Comparison of ENCODE assay signal across 16 mouse cellular contexts in the genomic region with DNA sequence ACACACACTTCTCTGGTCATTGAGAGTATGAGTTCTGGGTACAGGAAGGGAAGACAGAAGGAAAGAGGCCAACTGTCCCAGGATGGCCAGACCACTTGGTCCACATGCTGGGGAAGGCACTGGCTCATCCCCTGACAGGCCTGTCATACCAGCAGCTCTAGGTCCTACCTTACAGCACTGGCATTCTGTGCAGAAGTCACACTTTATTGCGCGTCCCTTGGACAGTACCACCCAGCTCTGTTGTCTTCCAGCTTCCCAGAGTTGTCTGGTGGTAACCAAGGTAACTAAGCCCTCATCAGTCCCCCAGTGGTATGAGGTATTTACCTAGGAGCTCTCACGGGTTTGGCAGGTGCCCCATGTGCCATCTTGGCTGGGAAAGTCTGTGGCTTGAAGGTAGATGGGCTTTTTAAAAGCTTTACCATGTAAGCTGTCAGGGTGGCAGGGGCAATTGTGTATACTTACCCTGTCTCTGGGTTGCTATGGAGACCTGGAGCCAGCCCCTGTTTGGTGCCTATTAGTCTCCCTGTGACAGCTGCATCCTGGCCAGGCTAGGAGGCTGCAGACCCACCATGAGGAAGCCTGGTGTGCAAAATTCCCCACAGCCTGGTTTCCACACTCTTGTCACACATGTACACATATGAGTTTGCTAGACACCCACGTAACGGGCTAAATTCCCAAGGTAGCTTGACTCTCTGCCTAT. TPM values are rescaled to one million over a fixed set of nuclear protein-coding genes. Genes with fewer than 3 reads are reported as not detected.
DNase-seq lines count a peak whose midpoint lies in the region; ATAC-seq lines count a peak whose summit lies in the region.
"Had no signal": no experiment of that assay in that cellular context is flagged by ENCODE, and none has a peak within 500 bp of the region (broad histone marks: within the 10 kb centered on the region; RNA-seq: fewer than 3 reads in every experiment).

No protein-coding gene starts in this region.

- no peaks in the 10 kb centered on the region for H3K36me3 ChIP-seq in heart, embryonic 10.5 days
- H3K36me3 ChIP-seq in forebrain, embryonic 14.5 days (ENCODE audit: control insufficient read depth, insufficient read depth, low read length): no peaks in the 10 kb centered on the region
- H3K36me3 ChIP-seq in midbrain, embryonic 14.5 days (ENCODE audit: control insufficient read depth, insufficient read depth, low read length): no peaks in the 10 kb centered on the region
- H3K36me3 ChIP-seq in kidney, embryonic 14.5 days (ENCODE audit: control insufficient read depth, insufficient read depth, low read length): no peaks in the 10 kb centered on the region
- H3K36me3 ChIP-seq: liver, embryonic 12.5 days had no signal

- peaks cover 63% of the 10 kb centered on the region for H3K4me1 ChIP-seq in heart, embryonic 10.5 days
- H3K4me1 ChIP-seq in forebrain, embryonic 14.5 days (ENCODE audit: control insufficient read depth, insufficient read depth, low read length): no peaks in the 10 kb centered on the region
- peaks cover 7% of the 10 kb centered on the region; the same call in 1 of the 2 replicates for H3K4me1 ChIP-seq in midbrain, embryonic 14.5 days (ENCODE audit: control insufficient read depth, insufficient read depth, low read length)
- H3K4me1 ChIP-seq in kidney, embryonic 14.5 days (ENCODE audit: control insufficient read depth, insufficient read depth, low read length): no peaks in the 10 kb centered on the region
- H3K4me1 ChIP-seq: liver, embryonic 12.5 days had no signal

- no peak overlapping the region for H3K9ac ChIP-seq in forebrain, embryonic 14.5 days (ENCODE audit: low read length)
- no peak overlapping the region for H3K9ac ChIP-seq in midbrain, embryonic 14.5 days (replicated peaks; ENCODE audit: low read length)
- no peak overlapping the region for H3K9ac ChIP-seq in kidney, embryonic 14.5 days (ENCODE audit: low read depth, low read length)
- H3K9ac ChIP-seq: liver, embryonic 12.5 days had no signal

- no peak for DNase-seq in heart, embryonic 10.5 days (ENCODE audit: low spot score)
- DNase-seq in heart, adult 8-10 months (ENCODE audit: low spot score): no peak
- peak; percentile 51 for DNase-seq in embryo, embryonic 10.5 days (ENCODE audit: low spot score)
- DNase-seq in forebrain, embryonic 14.5 days (ENCODE audit: low spot score): peak; percentile 44
- DNase-seq in midbrain, embryonic 14.5 days: peak; percentile 48
- no peak for DNase-seq in cerebellum, adult 8-10 months
- DNase-seq: adrenal gland, adult 2 months; cerebellum, postnatal 14 days; kidney, adult 8-10 months had no signal

- H3K27ac ChIP-seq in heart, embryonic 10.5 days: peak overlapping the region; percentile 50
- no peak overlapping the region for H3K27ac ChIP-seq in forebrain, embryonic 14.5 days (ENCODE audit: low read depth, low read length)
- no peak overlapping the region for H3K27ac ChIP-seq in midbrain, embryonic 14.5 days (replicated peaks; ENCODE audit: low read depth, low read length)
- H3K27ac ChIP-seq in kidney, embryonic 14.5 days (ENCODE audit: low read depth, low read length): no peak overlapping the region
- H3K27ac ChIP-seq: layer of hippocampus, adult 2 months; liver, embryonic 12.5 days; stomach, postnatal 0 days had no signal

- H3K27me3 ChIP-seq in heart, embryonic 10.5 days (ENCODE audit: insufficient read depth, poor library complexity, severe bottlenecking): no peaks in the 10 kb centered on the region
- H3K27me3 ChIP-seq in forebrain, embryonic 14.5 days (replicated peaks; ENCODE audit: control insufficient read depth, insufficient read depth, low read length): no peaks in the 10 kb centered on the region
- H3K27me3 ChIP-seq in midbrain, embryonic 14.5 days (ENCODE audit: control insufficient read depth, insufficient read depth, low read length): no peaks in the 10 kb centered on the region
- no peaks in the 10 kb centered on the region for H3K27me3 ChIP-seq in kidney, embryonic 14.5 days (ENCODE audit: control insufficient read depth, insufficient read depth, low read length)

- no peak overlapping the region for H3K4me2 ChIP-seq in forebrain, embryonic 14.5 days (ENCODE audit: low read length)
- H3K4me2 ChIP-seq in midbrain, embryonic 14.5 days (ENCODE audit: low read length): no peak overlapping the region
- H3K4me2 ChIP-seq in kidney, embryonic 14.5 days (replicated peaks; ENCODE audit: low read depth, low read length): no peak overlapping the region
- H3K4me2 ChIP-seq: liver, embryonic 12.5 days had no signal

- no peaks in the 10 kb centered on the region for H3K9me3 ChIP-seq in heart, embryonic 10.5 days
- H3K9me3 ChIP-seq in forebrain, embryonic 14.5 days (replicated peaks; ENCODE audit: control insufficient read depth, low read length): no peaks in the 10 kb centered on the region
- no peaks in the 10 kb centered on the region for H3K9me3 ChIP-seq in midbrain, embryonic 14.5 days (ENCODE audit: control insufficient read depth, low read length)
- no peaks in the 10 kb centered on the region for H3K9me3 ChIP-seq in kidney, embryonic 14.5 days (ENCODE audit: control insufficient read depth, low read length)
- H3K9me3 ChIP-seq: liver, embryonic 12.5 days had no signal

- H3K4me3 ChIP-seq in heart, embryonic 10.5 days: no peak overlapping the region
- H3K4me3 ChIP-seq in forebrain, embryonic 14.5 days (ENCODE audit: low read depth, low read length): no peak overlapping the region
- H3K4me3 ChIP-seq in midbrain, embryonic 14.5 days (replicated peaks; ENCODE audit: low read depth, low read length): no peak overlapping the region
- H3K4me3 ChIP-seq in kidney, embryonic 14.5 days (ENCODE audit: low read length): no peak overlapping the region
- H3K4me3 ChIP-seq: layer of hippocampus, adult 2 months; liver, embryonic 12.5 days had no signal

- peak; percentile 24; the same call in 1 of the 2 replicates for ATAC-seq in forebrain, embryonic 14.5 days
- no peak for ATAC-seq in midbrain, embryonic 14.5 days (ENCODE audit: low FRiP score, low TSS enrichment)
- ATAC-seq in kidney, embryonic 14.5 days (ENCODE audit: low FRiP score, low TSS enrichment): no peak
- ATAC-seq: liver, embryonic 12.5 days had no signal

- 80% methylated on average over 5 of the region's 5 CpGs for WGBS in heart, embryonic 10.5 days
- 58% methylated on average over 5 of the region's 5 CpGs for WGBS in forebrain, embryonic 14.5 days
- WGBS in midbrain, embryonic 14.5 days: 42% methylated on average over 5 of the region's 5 CpGs
- WGBS in kidney, embryonic 14.5 days: 79% methylated on average over 5 of the region's 5 CpGs

RNA-seq across cellular contexts. Expression of gene Apol6, which starts 18.5 kb away (rescaled TPM):
- polyA plus RNA-seq in heart, embryonic 10.5 days (2016; fragmentation: Nextera tagmentation; extraction: Ambion mirVana): 0.27 and 0.77 TPM in 2 replicates
- 1 to 10 TPM in 2 of 4 experiments, under 1 TPM in 2; 0.49 to 1.5 (median 1.0) TPM for total RNA-seq in heart, adult 8-10 months (2022)
- polyA plus RNA-seq in forebrain, embryonic 14.5 days (2014; fragmentation: Nextera tagmentation; extraction: Ambion mirVana): not detected in 2 replicates
- polyA plus RNA-seq in midbrain, embryonic 14.5 days (2014; fragmentation: Nextera tagmentation; extraction: Ambion mirVana): 0.15 TPM in 1 of 2 replicates, not detected in the other
- not detected in 2 replicates for polyA plus RNA-seq in kidney, embryonic 14.5 days (2014; fragmentation: Nextera tagmentation; extraction: Ambion mirVana)
- total RNA-seq: CH12.LX; layer of hippocampus, adult 2 months; monocyte, adult 5-6 weeks had no signal

RNA-seq across cellular contexts. Expression of gene Mb, which starts 24.4 kb away (rescaled TPM):
- 29.5 and 90.1 TPM in 2 replicates for polyA plus RNA-seq in heart, embryonic 10.5 days (2016; fragmentation: Nextera tagmentation; extraction: Ambion mirVana)
- over 10,000 TPM; 20,391 to 21,800 (median 21,272) TPM for total RNA-seq in heart, adult 8-10 months (2022)
- polyA plus RNA-seq in forebrain, embryonic 14.5 days (2014; fragmentation: Nextera tagmentation; extraction: Ambion mirVana): 0.40 TPM in 1 of 2 replicates, not detected in the other
- polyA plus RNA-seq in midbrain, embryonic 14.5 days (2014; fragmentation: Nextera tagmentation; extraction: Ambion mirVana): 0.57 and 1.2 TPM in 2 replicates
- polyA plus RNA-seq in kidney, embryonic 14.5 days (2014; fragmentation: Nextera tagmentation; extraction: Ambion mirVana): 0.60 and 0.69 TPM in 2 replicates
- total RNA-seq: CH12.LX; left cerebral cortex, postnatal 14 days; monocyte, adult 5-6 weeks had no signal
- polyA plus RNA-seq: adrenal gland, adult 2 months had no signal

Comparison
In these comparisons a context has a peak if more than half of its experiments do, and no peak if none do; other contexts are left out.
1. DNase-seq: peak in embryo, embryonic 10.5 days (single experiment), forebrain, embryonic 14.5 days (single experiment) and midbrain, embryonic 14.5 days (single experiment); none in heart, embryonic 10.5 days (single experiment), heart, adult 8-10 months (single experiment) and cerebellum, adult 8-10 months (single experiment).
2. RNA of gene Mb, which starts 24.4 kb away (polyA plus RNA-seq): 29.5 to 90.1 TPM in heart, embryonic 10.5 days; 0.60 to 0.69 TPM in kidney, embryonic 14.5 days, 0.57 to 1.2 TPM in midbrain, embryonic 14.5 days and 0.40 TPM in forebrain, embryonic 14.5 days; every median in the first group is over 10 times any median in the second.